Mouse (Mus musculus) limb, embryonic 14.5 days (tissue): Measurements from ENCODE around the gene Tbxas1. TPM values are rescaled to one million over a fixed set of nuclear protein-coding genes. Genes with fewer than 3 reads are reported as not detected.

Source experiments
- ATAC-seq: fragments of 200-750 bp; cut with Nextera tagmentation; 2 replicates; pipeline ENCODE4 v1.8.0; 2017; ENCODE audit warnings: low read depth, moderate number of reproducible peaks, moderate TSS enrichment; ENCODE audit not compliant: low FRiP score
- DNase-seq: peaks from one replicate; pipeline ENCODE4 v3.0.0-alpha.2; 2015; ENCODE audit warnings: low spot score
- H3K27ac ChIP-seq: fragments of 300-500 bp; sonication (generic); replicated peaks from 2 replicates; pipeline ENCODE4 v1.5.1; 2014; ENCODE audit warnings: low read depth, mild to moderate bottlenecking, low read length, moderate library complexity, mixed read lengths
- H3K27me3 ChIP-seq: fragments of 300-500 bp; sonication (generic); 2 replicates; pipeline ENCODE4 v1.6.1; 2014; ENCODE audit warnings: low read length, mixed read lengths; ENCODE audit not compliant: control insufficient read depth, insufficient read depth
- H3K36me3 ChIP-seq: fragments of 300-500 bp; sonication (generic); 2 replicates; pipeline ENCODE4 v1.6.1; 2014; ENCODE audit warnings: mild to moderate bottlenecking, low read length, moderate library complexity, mixed read lengths; ENCODE audit not compliant: control insufficient read depth, insufficient read depth
- H3K4me1 ChIP-seq: fragments of 300-500 bp; sonication (generic); 2 replicates; pipeline ENCODE4 v1.6.1; 2014; ENCODE audit warnings: antibody characterized with exemption, low read length, mixed read lengths; ENCODE audit not compliant: control insufficient read depth, insufficient read depth
- H3K4me2 ChIP-seq: fragments of 300-500 bp; sonication (generic); replicated peaks from 2 replicates; pipeline ENCODE4 v1.6.1; 2014; ENCODE audit warnings: low read depth, mild to moderate bottlenecking, low read length, moderate library complexity; ENCODE audit not compliant: severe bottlenecking
- H3K4me3 ChIP-seq: fragments of 300-500 bp; sonication (generic); replicated peaks from 2 replicates; pipeline ENCODE4 v1.5.1; 2014; ENCODE audit warnings: low read length
- H3K9ac ChIP-seq: fragments of 300-500 bp; sonication (generic); 2 replicates; pipeline ENCODE4 v1.6.1; 2014; ENCODE audit warnings: mild to moderate bottlenecking, low read depth, low read length, moderate library complexity; ENCODE audit not compliant: severe bottlenecking
- H3K9me3 ChIP-seq: fragments of 300-500 bp; sonication (generic); 2 replicates; pipeline ENCODE4 v1.6.1; 2016; ENCODE audit warnings: low read length; ENCODE audit not compliant: control insufficient read depth
- POLR2A ChIP-seq: fragments of 200-500 bp; IDR thresholded peaks from 2 replicates; pipeline ENCODE4 v1.8.0; 2012; ENCODE audit warnings: inconsistent platforms, mild to moderate bottlenecking, moderate library complexity, borderline replicate concordance; ENCODE audit not compliant: insufficient read depth, insufficient read length; ENCODE audit errors: extremely low read depth
- WGBS: fragments of 180-500 bp; shearing (Covaris S2); extraction: QIAGEN DNeasy Blood & Tissue Kit; methylation state at CpG from one replicate; pipeline ENCODE4 v1.1.7; 2014; 5-methylcytosine and 5-hydroxymethylcytosine counted together
- polyA plus RNA-seq, 2 experiments: library from polyadenylated mRNA; depleted of rRNA in 1 of 2; stranded (reverse) in 1 of 2; unstranded in 1 of 2; fragments of >200 nt; fragmentation: Nextera tagmentation in 1 of 2; extraction: Ambion mirVana in 1 of 2; gene quantifications; 2 replicates each; pipeline versions ENCODE4 v1.2.1 to v1.2.3; 2012 to 2014

The Tbxas1 gene
- polyA plus RNA-seq, 2 experiments: 1.8 to 2.6 TPM

GRCm38 (mm10) chr6:38866761-38867160, 8.4 kb upstream of the Tbxas1 start:
- no peak overlapping the region for H3K4me3 ChIP-seq
- no peak overlapping the region for H3K4me2 ChIP-seq
- no peak overlapping the region for H3K27ac ChIP-seq
- DNase-seq (no peak), ATAC-seq (no peak)
- peaks cover 12% of the 10 kb centered on the region; the same call in 1 of the 2 replicates for H3K4me1 ChIP-seq
- WGBS: 53% methylated on average over 2 of the region's 2 CpGs
- no peak overlapping the region for H3K9ac ChIP-seq
- H3K9me3 ChIP-seq: no peaks in the 10 kb centered on the region
- H3K36me3 ChIP-seq: 0 out of 2 replicates have a peak, but pooled peaks cover 3% of the 10 kb centered on the region
- TF ChIP-seq POLR2A: no peak
- no peaks in the 10 kb centered on the region for H3K27me3 ChIP-seq

- H3K27ac ChIP-seq: no peak overlapping the region
- 29% methylated on average over 1 of the region's 1 CpGs for WGBS
- peaks cover 12% of the 10 kb centered on the region; the same call in 1 of the 2 replicates for H3K4me1 ChIP-seq
- H3K9ac ChIP-seq: no peak overlapping the region
- H3K4me2 ChIP-seq: no peak overlapping the region
- H3K36me3 ChIP-seq: 0 out of 2 replicates have a peak, but pooled peaks cover 3% of the 10 kb centered on the region
- no peaks in the 10 kb centered on the region for H3K27me3 ChIP-seq
- H3K4me3 ChIP-seq: no peak overlapping the region
- DNase-seq (no peak), ATAC-seq (no peak)
- no peak for TF ChIP-seq POLR2A
- no peaks in the 10 kb centered on the region for H3K9me3 ChIP-seq
Measured at GRCm38 (mm10) chr6:38867291-38867690, 7.9 kb upstream of the Tbxas1 start.

GRCm38 (mm10) chr6:38868974-38869373, 6.2 kb upstream of the Tbxas1 start:
- DNase-seq (no peak), ATAC-seq (no peak)
- Histone ChIP-seq H3K4me3 (no peak overlapping the region), H3K4me1 (peaks cover 20% of the 10 kb centered on the region), H3K9me3 (no peaks in the 10 kb centered on the region), H3K9ac (no peak overlapping the region), H3K36me3 (0 out of 2 replicates have a peak, but pooled peaks cover 3% of the 10 kb centered on the region), H3K27me3 (no peaks in the 10 kb centered on the region), H3K4me2 (no peak overlapping the region), H3K27ac (no peak overlapping the region)
- no peak for TF ChIP-seq POLR2A
- 76% methylated on average over 1 of the region's 1 CpGs for WGBS

- H3K4me2 ChIP-seq: no peak overlapping the region
- no peak overlapping the region for H3K9ac ChIP-seq
- H3K4me3 ChIP-seq: no peak overlapping the region
- peaks cover 20% of the 10 kb centered on the region for H3K4me1 ChIP-seq
- H3K27ac ChIP-seq: no peak overlapping the region
- no peaks in the 10 kb centered on the region for H3K9me3 ChIP-seq
- no peak for DNase-seq
- no peak for ATAC-seq
- 42% methylated on average over 2 of the region's 2 CpGs for WGBS
- H3K27me3 ChIP-seq: no peaks in the 10 kb centered on the region
- H3K36me3 ChIP-seq: 0 out of 2 replicates have a peak, but pooled peaks cover 3% of the 10 kb centered on the region
- no peak for TF ChIP-seq POLR2A
Measured at GRCm38 (mm10) chr6:38870070-38870469, 5.1 kb upstream of the Tbxas1 start.

GRCm38 (mm10) chr6:38871051-38871450, 4.2 kb upstream of the Tbxas1 start:
- Histone ChIP-seq H3K4me1 (peaks cover 20% of the 10 kb centered on the region), H3K27me3 (no peaks in the 10 kb centered on the region), H3K36me3 (0 out of 2 replicates have a peak, but pooled peaks cover 3% of the 10 kb centered on the region), H3K4me2 (no peak overlapping the region), H3K9me3 (no peaks in the 10 kb centered on the region), H3K27ac (no peak overlapping the region), H3K4me3 (no peak overlapping the region), H3K9ac (no peak overlapping the region)
- no peak for TF ChIP-seq POLR2A
- WGBS: 56% methylated on average over 7 of the region's 7 CpGs
- ATAC-seq (no peak), DNase-seq (no peak)
